Mouse (Mus musculus) C2C12 (cell line): ENCODE measurements around the gene Emc10.

ENCODE experiments used
- CEBPB ChIP-seq: IDR thresholded peaks from one replicate; pipeline ENCODE4 v1.6.1; 2011; ENCODE audit warnings: low read depth, mild to moderate bottlenecking, control low read depth, moderate library complexity
- CTCF ChIP-seq: IDR thresholded peaks from one replicate; pipeline ENCODE4 v1.5.1; 2011; ENCODE audit not compliant: control insufficient read depth, insufficient read depth, insufficient read length
- MAX ChIP-seq: IDR thresholded peaks from one replicate; pipeline ENCODE4 v1.6.1; 2011; ENCODE audit warnings: mild to moderate bottlenecking, control low read depth
- MYOG ChIP-seq: IDR thresholded peaks from one replicate; pipeline ENCODE4 v1.6.1; 2011; ENCODE audit not compliant: control insufficient read depth, insufficient read length; ENCODE audit errors: extremely low read depth
- USF1 ChIP-seq: IDR thresholded peaks from one replicate; pipeline ENCODE4 v1.6.1; 2011; ENCODE audit warnings: low read depth, mild to moderate bottlenecking, control low read depth, moderate library complexity

- TF ChIP-seq CTCF (no peak), MAX (no peak), MYOG (no peak), CEBPB (no peak), USF1 (no peak)
Measured at GRCm38 (mm10) chr7:44462218-44463055, 33.9 kb downstream of the Emc10 start.
